In the genomic region with DNA sequence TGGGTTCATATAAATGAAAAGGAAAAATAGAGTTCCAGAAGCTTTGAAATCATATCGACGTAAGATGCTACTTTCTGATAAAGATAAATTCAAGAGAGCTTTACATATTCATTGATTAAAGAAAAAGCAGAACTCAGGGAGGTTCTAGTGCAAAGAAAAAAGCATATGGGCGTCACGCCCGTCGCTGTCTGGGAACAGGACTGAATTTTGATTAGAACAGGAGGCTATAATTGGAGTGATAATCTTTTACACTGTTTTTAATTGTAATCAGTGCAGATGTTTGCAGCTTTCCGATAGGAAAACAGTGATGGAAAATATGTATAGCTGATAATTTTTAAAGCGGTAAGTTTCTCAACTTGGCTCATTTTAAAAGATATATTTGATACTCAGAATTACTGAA, we compare ENCODE assay signal across 16 mouse cellular contexts.
DNase-seq lines count a peak whose midpoint lies in the region; ATAC-seq and TF ChIP-seq lines count a peak whose summit lies in the region.
"Had no signal": no experiment of that assay in that cellular context is flagged by ENCODE, and none has a peak within 500 bp of the region (broad histone marks: within the 10 kb centered on the region; RNA-seq: fewer than 3 reads in every experiment).

No protein-coding gene starts in this region.

- no peaks in the 10 kb centered on the region for H3K27me3 ChIP-seq in midbrain, postnatal 0 days (ENCODE audit: insufficient read depth, low read length)
- H3K27me3 ChIP-seq in midbrain, embryonic 15.5 days (replicated peaks), result no peaks in the 10 kb centered on the region
- H3K27me3 ChIP-seq in forebrain, embryonic 13.5 days, result no peaks in the 10 kb centered on the region
- H3K27me3 ChIP-seq: embryonic facial prominence, embryonic 12.5 days; neural tube, embryonic 13.5 days had no signal

- no peaks in the 10 kb centered on the region for H3K4me1 ChIP-seq in midbrain, postnatal 0 days (ENCODE audit: insufficient read depth, low read length)
- peaks cover 8% of the 10 kb centered on the region for H3K4me1 ChIP-seq in midbrain, embryonic 15.5 days
- H3K4me1 ChIP-seq in forebrain, embryonic 13.5 days, result peaks cover 28% of the 10 kb centered on the region
- H3K4me1 ChIP-seq: embryonic facial prominence, embryonic 12.5 days; heart, embryonic 10.5 days; liver, embryonic 13.5 days had no signal

- H3K4me2 ChIP-seq in midbrain, postnatal 0 days (ENCODE audit: low read depth, low read length, poor library complexity, severe bottlenecking), result no peak overlapping the region
- no peak overlapping the region for H3K4me2 ChIP-seq in midbrain, embryonic 15.5 days
- peak overlapping the region; percentile 38; the same call in 1 of the 2 replicates for H3K4me2 ChIP-seq in forebrain, embryonic 13.5 days
- H3K4me2 ChIP-seq: embryonic facial prominence, embryonic 12.5 days; liver, embryonic 13.5 days; neural tube, embryonic 13.5 days had no signal

- ATAC-seq in frontal cortex, adult (ENCODE audit: low TSS enrichment), result peak; percentile 17; the same call in 1 of the 2 replicates
- ATAC-seq in midbrain, postnatal 0 days (ENCODE audit: low FRiP score), result no peak
- no peak for ATAC-seq in midbrain, embryonic 15.5 days (replicated peaks)
- ATAC-seq in forebrain, embryonic 13.5 days, result no peak
- ATAC-seq in granulocyte monocyte progenitor cell, adult 5-6 weeks (replicated peaks; ENCODE audit: poor library complexity, severe bottlenecking), result no peak

- TF ChIP-seq CTCF in midbrain, postnatal 0 days (IDR thresholded peaks at IDR 0.05), result no peak

- H3K9ac ChIP-seq in midbrain, postnatal 0 days (replicated peaks; ENCODE audit: low read length, poor library complexity, severe bottlenecking), result no peak overlapping the region
- no peak overlapping the region for H3K9ac ChIP-seq in midbrain, embryonic 15.5 days
- H3K9ac ChIP-seq in forebrain, embryonic 13.5 days, result peak overlapping the region; percentile 50; the same call in 1 of the 2 replicates
- H3K9ac ChIP-seq: embryonic facial prominence, embryonic 12.5 days; liver, embryonic 13.5 days; neural tube, embryonic 13.5 days had no signal

- H3K27ac ChIP-seq in midbrain, postnatal 0 days (ENCODE audit: low read depth, low read length), result no peak overlapping the region
- H3K27ac ChIP-seq in midbrain, embryonic 15.5 days, result no peak overlapping the region
- peak overlapping the region; percentile 81 for H3K27ac ChIP-seq in forebrain, embryonic 13.5 days
- H3K27ac ChIP-seq: embryonic facial prominence, embryonic 12.5 days; heart, embryonic 10.5 days; liver, embryonic 13.5 days had no signal

- no peak overlapping the region for H3K4me3 ChIP-seq in midbrain, postnatal 0 days (ENCODE audit: low read depth, low read length)
- no peak overlapping the region for H3K4me3 ChIP-seq in midbrain, embryonic 15.5 days
- 0 out of 2 replicates have a peak overlapping the region, but pooled peaks have one; percentile 15 for H3K4me3 ChIP-seq in forebrain, embryonic 13.5 days
- H3K4me3 ChIP-seq: embryonic facial prominence, embryonic 12.5 days; heart, embryonic 10.5 days; liver, embryonic 13.5 days; neural tube, embryonic 13.5 days had no signal

- no peaks in the 10 kb centered on the region for H3K36me3 ChIP-seq in midbrain, postnatal 0 days (ENCODE audit: insufficient read depth, low read length)
- no peaks in the 10 kb centered on the region for H3K36me3 ChIP-seq in midbrain, embryonic 15.5 days (replicated peaks)
- no peaks in the 10 kb centered on the region for H3K36me3 ChIP-seq in forebrain, embryonic 13.5 days (ENCODE audit: poor library complexity, severe bottlenecking)
- H3K36me3 ChIP-seq: embryonic facial prominence, embryonic 12.5 days; heart, embryonic 10.5 days; liver, embryonic 13.5 days; neural tube, embryonic 13.5 days had no signal

- no peaks in the 10 kb centered on the region for H3K9me3 ChIP-seq in midbrain, postnatal 0 days (ENCODE audit: low read length)
- no peaks in the 10 kb centered on the region for H3K9me3 ChIP-seq in midbrain, embryonic 15.5 days
- no peaks in the 10 kb centered on the region for H3K9me3 ChIP-seq in forebrain, embryonic 13.5 days (replicated peaks)
- H3K9me3 ChIP-seq: embryonic facial prominence, embryonic 12.5 days; heart, embryonic 10.5 days; liver, embryonic 13.5 days; neural tube, embryonic 13.5 days had no signal

- DNase-seq in frontal cortex, postnatal 14 days (ENCODE audit: low spot score in 2 of 2), result no peak
- peak; percentile 36 for DNase-seq in midbrain, postnatal 0 days (ENCODE audit: low spot score)
- DNase-seq in right cerebral cortex, postnatal 4 days, result peak; percentile 60
- DNase-seq: gastrocnemius, postnatal 25 days; heart, postnatal 14 days; kidney, adult 2 months; kidney, postnatal 4 days; liver, embryonic 13.5 days; thymus, postnatal 4 days had no signal

- WGBS in midbrain, postnatal 0 days, result 45% methylated on average over 8 of the region's 8 CpGs
- WGBS in midbrain, embryonic 15.5 days, result 35% methylated on average over 8 of the region's 8 CpGs
- WGBS in forebrain, embryonic 13.5 days, result 25% methylated on average over 8 of the region's 8 CpGs

Comparison
In these comparisons a context has a peak if more than half of its experiments do, and no peak if none do; other contexts are left out.
1. DNase-seq: peak in midbrain, postnatal 0 days (single experiment) and right cerebral cortex, postnatal 4 days (single experiment); none in frontal cortex, postnatal 14 days (0 of 2).